Mouse (Mus musculus): Measurements from ENCODE around the gene E130308A19Rik.

Gene E130308A19Rik

GRCm38 (mm10) chr4:59731544-59731943 lies 105.5 kb downstream of the E130308A19Rik start:
- no peak for DNase-seq

GRCm38 (mm10) chr4:59739321-59739720 lies 113.3 kb downstream of the E130308A19Rik start:
- peak; percentile 53 for DNase-seq

GRCm38 (mm10) chr4:59739882-59740281 lies 113.9 kb downstream of the E130308A19Rik start:
- no peak for DNase-seq

GRCm38 (mm10) chr4:59753491-59754140 lies 127.6 kb downstream of the E130308A19Rik start:
- DNase-seq, result no peak

- no peak for DNase-seq
Measured at GRCm38 (mm10) chr4:59756332-59757082, 130.5 kb downstream of the E130308A19Rik start.

- no peak for DNase-seq
Measured at GRCm38 (mm10) chr4:59757452-59758435, 131.7 kb downstream of the E130308A19Rik start.

GRCm38 (mm10) chr4:59760016-59760415 lies 134.0 kb downstream of the E130308A19Rik start:
- DNase-seq, result no peak

GRCm38 (mm10) chr4:59760636-59761364 lies 134.8 kb downstream of the E130308A19Rik start:
- DNase-seq, result peak; percentile 54

- DNase-seq, result no peak
Measured at GRCm38 (mm10) chr4:59761365-59761729, 135.3 kb downstream of the E130308A19Rik start.

GRCm38 (mm10) chr4:59764950-59765349 lies 138.9 kb downstream of the E130308A19Rik start:
- no peak for DNase-seq

- DNase-seq, result no peak
Measured at GRCm38 (mm10) chr4:59765385-59766005, 139.5 kb downstream of the E130308A19Rik start.

- DNase-seq, result no peak
Measured at GRCm38 (mm10) chr4:59767717-59768116, 141.7 kb downstream of the E130308A19Rik start.

- DNase-seq, result no peak
Measured at GRCm38 (mm10) chr4:59772171-59772879, 146.3 kb downstream of the E130308A19Rik start.

- DNase-seq, result no peak
Measured at GRCm38 (mm10) chr4:59777828-59778227, 151.8 kb downstream of the E130308A19Rik start.

- DNase-seq, result no peak
Measured at GRCm38 (mm10) chr4:59780568-59780967, 154.6 kb downstream of the E130308A19Rik start.

GRCm38 (mm10) chr4:59782853-59783684 lies 157.1 kb downstream of the E130308A19Rik start:
- peak; percentile 47 for DNase-seq

GRCm38 (mm10) chr4:59783685-59784279 lies 157.8 kb downstream of the E130308A19Rik start:
- peak; percentile 94 for DNase-seq

- no peak for DNase-seq
Measured at GRCm38 (mm10) chr4:59785412-59785811, 159.4 kb downstream of the E130308A19Rik start.

GRCm38 (mm10) chr4:59786661-59787060 lies 160.7 kb downstream of the E130308A19Rik start:
- DNase-seq, result peak; percentile 91

- no peak for DNase-seq
Measured at GRCm38 (mm10) chr4:59787126-59787525, 161.1 kb downstream of the E130308A19Rik start.
